Mouse (Mus musculus) hindbrain, embryonic 15.5 days (tissue): Measurements from ENCODE around the gene Clec11a. TPM values are rescaled to one million over a fixed set of nuclear protein-coding genes. Genes with fewer than 3 reads are reported as not detected.

Experiments
- ATAC-seq: fragments of 200-750 bp; cut with Nextera tagmentation; 2 replicates; pipeline ENCODE4 v1.8.0; 2017; ENCODE audit warnings: low read depth, moderate number of reproducible peaks, moderate TSS enrichment; ENCODE audit not compliant: low FRiP score
- H3K27ac ChIP-seq: fragments of 300-500 bp; sonication (generic); replicated peaks from 2 replicates; pipeline ENCODE4 v1.5.1; 2015; ENCODE audit warnings: mild to moderate bottlenecking, inconsistent platforms
- H3K27me3 ChIP-seq: fragments of 300-500 bp; sonication (generic); 2 replicates; pipeline ENCODE4 v1.6.1; 2015; ENCODE audit warnings: control low read depth, inconsistent platforms
- H3K36me3 ChIP-seq: fragments of 300-500 bp; sonication (generic); 2 replicates; pipeline ENCODE4 v1.6.1; 2015; ENCODE audit warnings: control low read depth, inconsistent platforms
- H3K4me1 ChIP-seq: fragments of 300-500 bp; sonication (generic); replicated peaks from 2 replicates; pipeline ENCODE4 v1.6.1; 2015; ENCODE audit warnings: control low read depth, inconsistent platforms
- H3K4me2 ChIP-seq: fragments of 300-500 bp; sonication (generic); 2 replicates; pipeline ENCODE4 v1.6.1; 2015; ENCODE audit warnings: moderate library complexity, mild to moderate bottlenecking, inconsistent platforms
- H3K4me3 ChIP-seq: fragments of 300-500 bp; sonication (generic); 2 replicates; pipeline ENCODE4 v1.5.1; 2015; ENCODE audit warnings: mild to moderate bottlenecking, inconsistent platforms
- H3K9ac ChIP-seq: fragments of 300-500 bp; sonication (generic); 2 replicates; pipeline ENCODE4 v1.6.1; 2015; ENCODE audit warnings: inconsistent platforms
- H3K9me3 ChIP-seq: fragments of 300-500 bp; sonication (generic); 2 replicates; pipeline ENCODE4 v1.6.1; 2016; ENCODE audit warnings: control low read depth, inconsistent platforms
- WGBS: fragments of 180-500 bp; shearing (Covaris S2); methylation state at CpG from one replicate; pipeline ENCODE4 v1.1.7; 2015; 5-methylcytosine and 5-hydroxymethylcytosine counted together
- polyA plus RNA-seq: library from polyadenylated mRNA; unstranded; fragments of >200 nt; fragmentation: Nextera tagmentation; extraction: Ambion mirVana; gene quantifications from 2 replicates; pipeline ENCODE4 v1.2.1, GENCODE M21; 2015

Gene Clec11a
- polyA plus RNA-seq, 1 experiment from 2014 or later, result 3.0 TPM

GRCm38 (mm10) chr7:44312484-44312883 lies 5.8 kb upstream of the Clec11a start:
- Histone ChIP-seq H3K4me3 (peak overlapping the region; percentile 73; the same call in 1 of the 2 replicates), H3K27ac (no peak overlapping the region), H3K4me1 (peaks cover 23% of the 10 kb centered on the region), H3K9me3 (no peaks in the 10 kb centered on the region), H3K9ac (no peak overlapping the region), H3K4me2 (peak overlapping the region; percentile 93; the same call in 1 of the 2 replicates), H3K27me3 (no peaks in the 10 kb centered on the region), H3K36me3 (peaks cover 32% of the 10 kb centered on the region)
- WGBS, result 68% methylated on average over 16 of the region's 16 CpGs
- no peak for ATAC-seq

GRCm38 (mm10) chr7:44311713-44312304 lies 5.1 kb upstream of the Clec11a start:
- no peaks in the 10 kb centered on the region for H3K27me3 ChIP-seq
- H3K27ac ChIP-seq, result peak overlapping the region; percentile 80; the same call in 1 of the 2 replicates
- H3K36me3 ChIP-seq, result peaks cover 30% of the 10 kb centered on the region
- peak overlapping the region; percentile 81; the same call in 1 of the 2 replicates for H3K9ac ChIP-seq
- no peak for ATAC-seq
- peak overlapping the region; percentile 73 for H3K4me3 ChIP-seq
- H3K4me1 ChIP-seq, result peaks cover 23% of the 10 kb centered on the region
- no peaks in the 10 kb centered on the region for H3K9me3 ChIP-seq
- WGBS, result 13% methylated on average over 6 of the region's 6 CpGs
- peak overlapping the region; percentile 93 for H3K4me2 ChIP-seq

- peak; percentile 17 for ATAC-seq
- H3K9me3 ChIP-seq, result no peaks in the 10 kb centered on the region
- WGBS, result under 1% methylated on average over 36 of the region's 38 CpGs
These were observed 4.4 kb upstream of the Clec11a start for GRCm38 (mm10) chr7:44310878-44311712.

GRCm38 (mm10) chr7:44310285-44310877 lies 3.7 kb upstream of the Clec11a start:
- H3K9me3 ChIP-seq, result no peaks in the 10 kb centered on the region
- peaks cover 20% of the 10 kb centered on the region for H3K36me3 ChIP-seq
- H3K27ac ChIP-seq, result peak overlapping the region; percentile 80
- H3K4me2 ChIP-seq, result peak overlapping the region; percentile 93
- peak overlapping the region; percentile 73 for H3K4me3 ChIP-seq
- H3K9ac ChIP-seq, result peak overlapping the region; percentile 81
- ATAC-seq, result peak; percentile 12
- no peaks in the 10 kb centered on the region for H3K27me3 ChIP-seq
- under 1% methylated on average over 37 of the region's 40 CpGs for WGBS
- H3K4me1 ChIP-seq, result peaks cover 27% of the 10 kb centered on the region

More at GRCm38 (mm10) chr7:44310878-44311712, 4.4 kb upstream of the Clec11a start:
- peak overlapping the region; percentile 93 for H3K4me2 ChIP-seq
- peak overlapping the region; percentile 73 for H3K4me3 ChIP-seq
- no peaks in the 10 kb centered on the region for H3K27me3 ChIP-seq
- H3K9ac ChIP-seq, result peak overlapping the region; percentile 81
- H3K4me1 ChIP-seq, result peaks cover 23% of the 10 kb centered on the region
- H3K36me3 ChIP-seq, result peaks cover 23% of the 10 kb centered on the region
- H3K27ac ChIP-seq, result peak overlapping the region; percentile 80

- Histone ChIP-seq H3K9me3 (no peaks in the 10 kb centered on the region), H3K4me3 (peak within 1 kb of the TSS; percentile 73), H3K36me3 (peaks cover 17% of the 10 kb centered on the region), H3K27ac (peak within 1 kb of the TSS; percentile 80), H3K4me1 (peaks cover 27% of the 10 kb centered on the region), H3K4me2 (peak within 1 kb of the TSS; percentile 93), H3K9ac (peak within 1 kb of the TSS; percentile 81), H3K27me3 (no peaks in the 10 kb centered on the region)
- WGBS, result 21% methylated on average over 12 of the region's 22 CpGs
- no peak for ATAC-seq
These were observed 3.0 kb upstream of the Clec11a start, which contains the start of gene Shank1 for GRCm38 (mm10) chr7:44309475-44310284. Shank1 (plus strand) TSS chr7:44310253.

- Histone ChIP-seq H3K27me3 (no peaks in the 10 kb centered on the region), H3K4me1 (peaks cover 38% of the 10 kb centered on the region), H3K9ac (no peak overlapping the region), H3K27ac (no peak overlapping the region), H3K4me2 (no peak overlapping the region), H3K9me3 (no peaks in the 10 kb centered on the region), H3K36me3 (no peaks in the 10 kb centered on the region), H3K4me3 (no peak overlapping the region)
- WGBS, result 40% methylated on average over 9 of the region's 9 CpGs
- ATAC-seq, result no peak
These were observed 739 bp upstream of the Clec11a start for GRCm38 (mm10) chr7:44307261-44308020.

GRCm38 (mm10) chr7:44305686-44306085 lies 1.0 kb downstream of the Clec11a start:
- peaks cover 21% of the 10 kb centered on the region for H3K4me1 ChIP-seq
- H3K27me3 ChIP-seq, result no peaks in the 10 kb centered on the region
- peak overlapping the region; percentile 65 for H3K4me2 ChIP-seq
- H3K36me3 ChIP-seq, result no peaks in the 10 kb centered on the region
- H3K9ac ChIP-seq, result no peak overlapping the region
- H3K4me3 ChIP-seq, result peak overlapping the region; percentile 69
- peak overlapping the region; percentile 58; the same call in 1 of the 2 replicates for H3K27ac ChIP-seq
- 10% methylated on average over 16 of the region's 16 CpGs for WGBS
- no peaks in the 10 kb centered on the region for H3K9me3 ChIP-seq
- ATAC-seq, result peak; percentile 12; the same call in 1 of the 2 replicates

GRCm38 (mm10) chr7:44304775-44305641 lies 1.7 kb downstream of the Clec11a start:
- peak overlapping the region; percentile 93 for H3K27ac ChIP-seq
- H3K4me3 ChIP-seq, result peak overlapping the region; percentile 69
- peaks cover 17% of the 10 kb centered on the region for H3K4me1 ChIP-seq
- under 1% methylated on average over 49 of the region's 49 CpGs for WGBS
- H3K4me2 ChIP-seq, result peak overlapping the region; percentile 65
- H3K9ac ChIP-seq, result peak overlapping the region; percentile 87
- H3K36me3 ChIP-seq, result no peaks in the 10 kb centered on the region
- no peaks in the 10 kb centered on the region for H3K9me3 ChIP-seq
- no peaks in the 10 kb centered on the region for H3K27me3 ChIP-seq
- peak; percentile 96 for ATAC-seq

GRCm38 (mm10) chr7:44304463-44304774 lies 2.3 kb downstream of the Clec11a start:
- peak; percentile 23; the same call in 1 of the 2 replicates for ATAC-seq
- under 1% methylated on average over 25 of the region's 25 CpGs for WGBS

More at GRCm38 (mm10) chr7:44304463-44304774, 2.3 kb downstream of the Clec11a start:
- Histone ChIP-seq H3K27me3 (no peaks in the 10 kb centered on the region), H3K36me3 (no peaks in the 10 kb centered on the region), H3K9me3 (no peaks in the 10 kb centered on the region), H3K4me1 (peaks cover 16% of the 10 kb centered on the region), H3K27ac (peak overlapping the region; percentile 93), H3K4me3 (peak overlapping the region; percentile 69), H3K4me2 (peak overlapping the region; percentile 65), H3K9ac (peak overlapping the region; percentile 87)
